Mouse (Mus musculus) bone marrow, adult 2 months (tissue): ENCODE results near the gene Car12.

Experiments
- CTCF ChIP-seq: fragments of 200-500 bp; IDR thresholded peaks from 2 replicates; pipeline ENCODE4 v1.5.1; 2011; ENCODE audit warnings: low read length, control low read depth; ENCODE audit not compliant: control insufficient read depth, insufficient read depth
- POLR2A ChIP-seq: fragments of 200-500 bp; IDR thresholded peaks from 2 replicates; pipeline ENCODE4 v1.6.1; 2011; ENCODE audit warnings: low read depth, mild to moderate bottlenecking, control low read depth, low read length, borderline replicate concordance; ENCODE audit not compliant: control insufficient read depth

DNA sequence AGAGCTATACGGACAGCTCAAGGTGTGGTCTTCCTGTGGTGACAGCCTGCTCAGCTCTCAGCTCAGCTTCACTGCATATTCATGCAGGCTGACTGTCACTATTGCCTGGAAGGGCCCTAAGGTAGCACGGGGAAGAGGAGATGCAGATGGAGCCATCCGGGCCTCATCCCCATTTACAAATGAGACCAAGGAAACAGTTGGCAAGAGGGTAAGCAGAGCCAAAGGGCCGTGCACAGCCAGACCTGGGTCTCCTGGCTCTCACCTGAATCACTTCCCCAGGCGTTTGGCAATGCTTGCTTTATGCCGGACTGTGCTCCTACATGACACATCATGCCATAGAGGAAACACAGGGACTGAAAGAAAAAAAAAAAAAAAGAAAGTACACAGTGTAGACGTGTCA, 13.8 kb downstream of the Car12 start:
- TF ChIP-seq CTCF: no peak
- no peak for TF ChIP-seq POLR2A
